Mouse (Mus musculus) spleen, embryonic (tissue): Measurements from ENCODE around the gene Myoz2.

Experiments used
- CTCF ChIA-PET: fragments of 350-600 bp; sonication (Branson Sonifier 250); formaldehyde crosslinking; loops from one replicate; lab custom pipeline; 2022; lab: Charles Lee

Gene Myoz2

DNA sequence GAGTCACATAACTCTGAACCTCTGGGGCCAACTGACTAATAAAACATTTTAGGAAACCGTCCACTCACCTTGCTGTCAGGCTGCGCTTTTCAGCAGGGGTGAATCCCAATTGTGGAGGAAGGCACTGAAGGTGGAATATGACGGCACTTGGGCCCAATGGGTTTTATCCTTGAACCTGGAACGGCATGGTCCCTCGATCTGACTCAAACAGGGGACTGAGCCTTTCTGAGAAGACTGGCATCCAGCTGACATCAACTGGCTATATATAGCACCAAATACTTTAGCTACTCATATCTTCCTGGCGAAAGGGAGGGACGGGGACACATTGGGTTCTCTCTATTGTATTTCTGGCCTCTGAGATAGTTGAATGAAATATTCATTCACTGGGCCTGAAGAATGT lies at the start of gene Myoz2:
Gene Myoz2 (minus strand): TSS at position 264 of the 400 bp plus-strand sequence.
- CTCF ChIA-PET: no interaction called here

DNA sequence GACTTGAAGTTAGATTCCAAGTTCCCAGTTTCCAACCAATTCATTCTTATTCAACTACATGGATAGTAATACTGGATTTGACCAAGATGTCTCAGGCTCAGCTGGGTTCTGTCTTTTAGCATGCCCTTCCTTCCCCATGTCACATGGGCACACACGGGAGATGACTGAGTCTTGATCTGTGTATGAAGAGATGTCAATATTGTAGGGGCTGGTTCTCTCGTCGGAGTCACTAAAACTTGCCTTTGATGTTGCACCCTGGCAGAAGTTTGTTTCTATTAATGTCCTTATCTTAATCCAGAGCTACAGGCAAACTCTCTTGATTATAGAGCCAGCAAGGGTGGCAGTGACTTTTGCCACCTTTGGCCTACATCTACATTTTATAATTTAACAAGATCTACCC lies 46.9 kb upstream of the Myoz2 start:
- CTCF ChIA-PET: no interaction called here

- CTCF ChIA-PET: no interaction called here
These were observed 46.1 kb upstream of the Myoz2 start for GRCm38 (mm10) chr3:123080943-123081342.

DNA sequence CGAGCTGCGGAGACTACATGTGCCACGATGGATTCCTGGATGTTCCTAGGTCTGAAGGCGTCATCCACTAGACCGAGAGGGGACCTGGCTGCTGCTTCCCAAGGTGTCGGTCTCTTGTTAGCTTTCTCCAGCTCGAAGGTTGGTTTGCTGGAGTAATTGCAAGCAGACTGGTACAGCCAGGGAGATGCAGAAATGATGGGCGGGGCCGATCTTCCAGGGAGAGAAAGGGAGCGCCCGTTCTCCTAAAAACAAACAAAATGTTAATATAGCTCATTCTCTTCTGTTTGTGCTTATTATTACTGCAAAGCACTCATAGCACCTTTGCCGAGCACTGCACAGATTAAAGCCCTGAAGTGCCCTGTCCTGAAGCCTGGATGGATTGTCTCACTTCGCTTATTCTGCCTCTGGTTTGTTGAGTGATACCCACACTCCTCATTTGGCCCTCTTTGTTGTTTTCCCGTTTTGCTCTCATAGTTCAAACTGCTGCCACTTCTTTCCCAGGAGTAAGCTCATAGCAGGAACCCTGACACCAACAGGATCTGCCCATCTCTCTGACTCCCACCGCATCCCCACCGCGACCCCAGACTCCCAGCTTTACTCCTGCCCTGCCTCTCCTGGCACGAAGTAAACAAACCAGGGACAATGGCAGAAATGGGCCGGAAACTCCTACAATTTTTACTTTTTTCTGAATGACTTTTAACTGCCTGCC lies 45.4 kb upstream of the Myoz2 start:
- CTCF ChIA-PET: interaction anchor here (0.6 kb wide), 1 partner anchor 36 kb away, joined by 4 read pairs; no protein-coding TSS in a partner anchor

DNA sequence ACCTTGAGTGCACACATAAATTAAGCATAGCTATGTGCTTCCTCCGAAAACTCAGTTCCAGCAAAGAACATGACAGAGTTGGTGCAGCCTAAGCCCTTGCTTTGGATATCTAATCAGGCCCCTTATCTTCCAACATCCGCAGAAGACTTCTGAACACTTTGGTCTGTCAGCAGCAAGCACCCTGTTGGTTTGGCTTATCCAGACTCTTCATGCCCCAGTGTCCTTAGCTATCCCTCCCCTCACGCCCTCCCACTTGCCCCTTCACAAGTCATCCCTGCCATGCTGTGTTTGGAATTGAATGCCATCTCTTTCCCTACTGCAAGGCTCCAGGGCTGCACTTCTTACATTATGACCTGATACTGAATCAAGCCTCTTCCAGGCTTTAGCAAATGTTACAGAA lies 40.9 kb upstream of the Myoz2 start:
- CTCF ChIA-PET: interaction anchor here (0.5 kb wide), 1 partner anchor 246 kb away, joined by 3 read pairs; no protein-coding TSS in a partner anchor

GRCm38 (mm10) chr3:123075034-123075433 lies 40.2 kb upstream of the Myoz2 start:
- CTCF ChIA-PET: interaction anchor here (0.5 kb wide), 1 partner anchor 245 kb away, joined by 3 read pairs; no protein-coding TSS in a partner anchor

DNA sequence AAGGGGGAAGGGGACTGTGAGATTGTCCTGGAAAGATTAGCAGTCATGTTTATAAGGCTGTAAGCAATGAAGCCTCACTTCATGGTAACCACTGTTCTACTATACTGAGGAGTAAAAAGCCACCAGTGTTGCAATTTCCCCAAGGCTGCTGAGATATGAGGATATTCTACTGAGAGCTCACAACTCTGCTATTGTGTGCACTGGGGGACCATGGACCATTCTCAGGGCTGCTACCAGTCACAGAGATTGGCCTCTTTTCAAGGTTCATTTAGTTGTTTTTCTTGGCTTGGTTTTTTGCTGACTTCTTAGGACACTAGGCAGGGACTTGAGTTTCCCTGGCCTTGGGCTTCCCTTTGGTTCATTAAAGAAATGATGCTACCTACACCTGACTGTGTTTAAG lies 38.5 kb upstream of the Myoz2 start:
- CTCF ChIA-PET: no interaction called here

GRCm38 (mm10) chr3:123072472-123072871 lies 37.7 kb upstream of the Myoz2 start:
- CTCF ChIA-PET: no interaction called here

- CTCF ChIA-PET: no interaction called here
These were observed 36.2 kb upstream of the Myoz2 start for GRCm38 (mm10) chr3:123070996-123071395.

GRCm38 (mm10) chr3:123066836-123067235 lies 32.0 kb upstream of the Myoz2 start:
- CTCF ChIA-PET: interaction anchor here (0.5 kb wide), 1 partner anchor 17 kb away, joined by 6 read pairs; no protein-coding TSS in a partner anchor

DNA sequence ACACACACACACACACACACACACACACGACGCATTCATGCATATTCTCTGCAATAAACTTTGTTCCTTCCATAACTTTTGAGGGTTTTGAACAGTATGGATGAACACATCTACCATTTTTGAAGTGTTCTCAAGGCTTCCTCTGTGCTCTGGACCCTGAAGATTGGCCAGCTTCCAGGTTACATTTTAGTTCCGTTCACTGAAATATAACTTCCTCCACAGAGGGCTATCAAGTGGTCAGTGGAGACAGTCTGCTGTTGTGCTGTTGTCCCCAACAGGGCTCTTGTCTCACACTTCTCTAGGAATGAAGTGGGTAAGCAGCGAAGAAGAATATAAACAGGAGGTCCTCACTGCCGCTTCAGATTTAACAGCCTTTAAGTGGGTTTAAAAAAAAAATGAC lies 30.7 kb upstream of the Myoz2 start:
- CTCF ChIA-PET: no interaction called here

GRCm38 (mm10) chr3:123064186-123064585 lies 29.4 kb upstream of the Myoz2 start:
- CTCF ChIA-PET: no interaction called here

- CTCF ChIA-PET: no interaction called here
These were observed 27.1 kb upstream of the Myoz2 start for GRCm38 (mm10) chr3:123061931-123062330.

DNA sequence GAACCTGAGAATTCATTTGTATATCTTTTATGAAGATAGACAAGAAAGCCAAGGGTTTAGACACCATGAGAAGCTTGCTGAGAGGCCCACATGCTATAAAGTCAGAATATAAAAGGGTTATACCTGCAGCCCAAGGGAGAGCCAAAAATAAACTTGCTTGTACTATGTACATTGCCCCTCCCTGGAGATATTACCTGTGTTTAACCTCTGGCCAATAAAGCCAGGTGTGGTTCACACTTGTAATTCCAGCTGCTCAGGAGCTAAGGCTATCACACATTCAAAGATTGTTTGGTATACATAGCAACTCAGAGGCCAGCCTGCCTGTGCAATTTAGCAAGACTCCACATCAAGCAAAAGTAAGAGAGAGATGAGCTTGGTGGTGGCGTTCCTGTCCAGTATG lies 24.0 kb upstream of the Myoz2 start:
- CTCF ChIA-PET: no interaction called here

DNA sequence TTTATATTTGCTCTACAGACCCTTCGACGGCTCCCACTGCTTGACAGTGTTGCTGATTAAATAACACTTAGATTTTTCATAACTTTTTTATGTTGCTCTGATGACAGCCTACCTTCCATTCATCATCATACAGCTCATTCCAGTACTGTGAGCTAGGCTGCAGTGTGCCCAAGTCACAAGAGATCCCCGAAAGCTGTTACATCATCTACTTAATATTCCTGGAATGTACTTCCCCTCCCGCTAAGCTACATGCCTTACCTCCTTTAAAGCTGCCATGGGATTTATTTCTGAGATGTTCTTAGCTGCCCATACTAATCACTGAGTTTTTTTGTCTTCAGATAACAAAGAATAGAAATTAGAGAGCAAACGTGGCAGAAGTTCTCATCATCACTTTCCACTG lies 19.4 kb upstream of the Myoz2 start:
- CTCF ChIA-PET: no interaction called here

GRCm38 (mm10) chr3:123053192-123053938 lies 18.6 kb upstream of the Myoz2 start:
- CTCF ChIA-PET: no interaction called here

DNA sequence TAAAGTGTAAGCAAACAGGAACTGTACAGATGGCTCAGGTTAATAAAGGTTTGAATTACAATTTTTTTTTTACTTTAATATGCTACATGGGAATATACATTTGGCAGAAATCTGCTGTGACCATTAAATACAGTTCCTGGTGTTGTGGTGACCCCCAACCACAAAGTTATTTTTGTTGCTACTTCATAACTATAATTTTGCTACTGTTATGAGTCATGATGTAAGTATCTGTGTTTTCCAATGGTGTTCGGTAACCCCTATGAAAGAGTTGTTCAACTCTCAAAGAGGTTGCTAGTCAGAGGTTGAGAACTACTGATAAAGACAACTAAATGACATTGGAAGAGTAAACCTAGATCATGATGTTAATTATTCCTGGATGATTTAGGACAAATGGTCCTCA lies 7.5 kb upstream of the Myoz2 start:
- CTCF ChIA-PET: no interaction called here

DNA sequence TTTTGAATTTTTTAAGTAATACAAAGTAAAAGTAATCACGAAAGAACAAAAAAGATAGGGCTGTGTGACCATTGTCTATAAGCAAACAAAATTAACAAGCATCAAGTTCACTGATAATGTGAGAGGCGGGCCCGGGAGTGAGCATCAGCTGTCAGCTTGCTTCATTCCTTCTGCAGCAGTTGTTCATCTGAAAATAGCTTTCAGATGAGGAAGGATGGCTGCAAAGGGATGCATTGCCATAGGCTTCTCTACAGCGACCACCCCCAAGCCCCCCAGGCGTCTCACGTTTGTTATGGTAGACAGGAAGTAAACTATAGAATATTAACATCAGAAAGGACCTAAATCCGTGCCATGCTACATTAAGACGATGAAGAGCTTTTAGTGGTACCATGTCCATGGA lies 1.0 kb downstream of the Myoz2 start:
- CTCF ChIA-PET: no interaction called here

GRCm38 (mm10) chr3:123025634-123026033 lies 9.2 kb downstream of the Myoz2 start:
- CTCF ChIA-PET: interaction anchor here (0.6 kb wide), 1 partner anchor 98 kb away, joined by 8 read pairs; no protein-coding TSS in a partner anchor

- CTCF ChIA-PET: interaction anchor here (0.6 kb wide), 1 partner anchor 251 kb away, joined by 5 read pairs; no protein-coding TSS in a partner anchor
These were observed 10.2 kb downstream of the Myoz2 start for GRCm38 (mm10) chr3:123024496-123025234.

- CTCF ChIA-PET: no interaction called here
These were observed 16.0 kb downstream of the Myoz2 start for GRCm38 (mm10) chr3:123018792-123019191.

- CTCF ChIA-PET: no interaction called here
These were observed 21.3 kb downstream of the Myoz2 start for GRCm38 (mm10) chr3:123013476-123013875.
